8 mouse cellular contexts compared by ENCODE assay signal in genomic region chr16:77014321-77015211, GRCm38 (mm10). TPM values are rescaled to one million over a fixed set of nuclear protein-coding genes. Genes with fewer than 3 reads are reported as not detected.
DNase-seq lines count a peak whose midpoint lies in the region; ATAC-seq and TF ChIP-seq lines count a peak whose summit lies in the region.

No protein-coding gene starts in this region.

- no peak for TF ChIP-seq POLR2A in ES-Bruce4 (IDR thresholded peaks at IDR 0.05; ENCODE audit: insufficient read depth, low read length)

- TF ChIP-seq EP300 in ES-Bruce4 (IDR thresholded peaks at IDR 0.05; ENCODE audit: insufficient read depth, low read depth, low read length), result no peak

- no peaks in the 10 kb centered on the region for H3K9me3 ChIP-seq in heart, embryonic 12.5 days (replicated peaks)
- H3K9me3 ChIP-seq in ES-Bruce4 (replicated peaks; ENCODE audit: control insufficient read depth, insufficient read depth, low read length, poor library complexity, severe bottlenecking), result no peaks in the 10 kb centered on the region
- no peaks in the 10 kb centered on the region for H3K9me3 ChIP-seq in forebrain, embryonic 13.5 days (replicated peaks)
- no peaks in the 10 kb centered on the region for H3K9me3 ChIP-seq in liver, embryonic 13.5 days (replicated peaks)

- H3K9ac ChIP-seq in heart, embryonic 12.5 days, result peak overlapping the region; percentile 97
- peak overlapping the region; percentile 86 for H3K9ac ChIP-seq in ES-Bruce4 (ENCODE audit: low read depth, poor library complexity, severe bottlenecking)
- H3K9ac ChIP-seq in forebrain, embryonic 13.5 days, result peak overlapping the region; percentile 86
- peak overlapping the region; percentile 99 for H3K9ac ChIP-seq in liver, embryonic 13.5 days

- no peak for DNase-seq in heart, postnatal 4 days
- no peak for DNase-seq in liver, embryonic 13.5 days
- DNase-seq in T-cell, adult 2 months (ENCODE audit: low spot score), result no peak
- DNase-seq in left cerebral cortex, postnatal 4 days, result no peak
- DNase-seq in gastrocnemius, postnatal 10 days, result no peak

- no peak for ATAC-seq in heart, embryonic 12.5 days (ENCODE audit: insufficient number of reproducible peaks, low FRiP score)
- no peak for ATAC-seq in forebrain, embryonic 13.5 days
- no peak for ATAC-seq in liver, embryonic 13.5 days (ENCODE audit: low read depth)

- peak overlapping the region; percentile 95 for H3K27ac ChIP-seq in heart, embryonic 12.5 days (ENCODE audit: poor library complexity, severe bottlenecking)
- H3K27ac ChIP-seq in ES-Bruce4 (ENCODE audit: insufficient read depth, low read length), result no peak overlapping the region
- H3K27ac ChIP-seq in forebrain, embryonic 13.5 days, result peak overlapping the region; percentile 74; the same call in 1 of the 2 replicates
- peak overlapping the region; percentile 95 for H3K27ac ChIP-seq in liver, embryonic 13.5 days

- 3% methylated on average over 17 of the region's 17 CpGs for WGBS in heart, embryonic 12.5 days
- 3% methylated on average over 17 of the region's 17 CpGs for WGBS in forebrain, embryonic 13.5 days
- 2% methylated on average over 17 of the region's 17 CpGs for WGBS in liver, embryonic 13.5 days (ENCODE audit: insufficient replicate concordance)

- no peak for TF ChIP-seq CTCF in ES-Bruce4 (IDR thresholded peaks at IDR 0.05; ENCODE audit: low read depth, low read length)

- peak overlapping the region; percentile 92 for H3K4me3 ChIP-seq in heart, embryonic 12.5 days
- H3K4me3 ChIP-seq in ES-Bruce4 (ENCODE audit: low read depth, low read length), result peak overlapping the region; percentile 71
- peak overlapping the region; percentile 83 for H3K4me3 ChIP-seq in forebrain, embryonic 13.5 days
- peak overlapping the region; percentile 96 for H3K4me3 ChIP-seq in liver, embryonic 13.5 days (replicated peaks)

- intact Hi-C loops in left cerebral cortex, postnatal 4 days (cut with DNase I), result loop anchor here (10.0 kb wide), 1 partner anchor 110 kb away; no protein-coding TSS in a partner anchor

- no peaks in the 10 kb centered on the region for H3K27me3 ChIP-seq in heart, embryonic 12.5 days (replicated peaks)
- no peaks in the 10 kb centered on the region; the same call in 1 of the 2 replicates for H3K27me3 ChIP-seq in ES-Bruce4 (ENCODE audit: control insufficient read depth, insufficient read depth, low read length, poor library complexity, severe bottlenecking)
- no peaks in the 10 kb centered on the region for H3K27me3 ChIP-seq in forebrain, embryonic 13.5 days
- H3K27me3 ChIP-seq in liver, embryonic 13.5 days, result no peaks in the 10 kb centered on the region

- H3K4me2 ChIP-seq in heart, embryonic 12.5 days, result peak overlapping the region; percentile 86
- H3K4me2 ChIP-seq in forebrain, embryonic 13.5 days, result peak overlapping the region; percentile 76
- H3K4me2 ChIP-seq in liver, embryonic 13.5 days, result peak overlapping the region; percentile 75

- peaks cover 21% of the 10 kb centered on the region for H3K4me1 ChIP-seq in heart, embryonic 12.5 days (replicated peaks)
- no peaks in the 10 kb centered on the region for H3K4me1 ChIP-seq in ES-Bruce4 (ENCODE audit: control insufficient read depth, insufficient read depth, low read length)
- peaks cover 29% of the 10 kb centered on the region for H3K4me1 ChIP-seq in forebrain, embryonic 13.5 days
- H3K4me1 ChIP-seq in liver, embryonic 13.5 days (replicated peaks), result peaks cover 31% of the 10 kb centered on the region

- no peaks in the 10 kb centered on the region for H3K36me3 ChIP-seq in heart, embryonic 12.5 days
- H3K36me3 ChIP-seq in ES-Bruce4 (ENCODE audit: control insufficient read depth, insufficient read depth, low read length, poor library complexity, severe bottlenecking), result no peaks in the 10 kb centered on the region
- no peaks in the 10 kb centered on the region for H3K36me3 ChIP-seq in forebrain, embryonic 13.5 days (ENCODE audit: poor library complexity, severe bottlenecking)
- H3K36me3 ChIP-seq in liver, embryonic 13.5 days, result peaks cover 7% of the 10 kb centered on the region

RNA-seq across cellular contexts. Expression of gene Usp25, which starts 1.1 kb away (rescaled TPM):
- polyA plus RNA-seq in heart, embryonic 12.5 days (2016; fragmentation: Nextera tagmentation; extraction: Ambion mirVana), result 29.9 and 31.0 TPM in 2 replicates
- 10 to 100 TPM; 76.5 to 78.1 TPM for total RNA-seq in heart, postnatal 4 days (2021)
- polyA plus RNA-seq in ES-Bruce4 (2011; ENCODE audit: insufficient read depth, insufficient read length, low read depth, missing spikeins), result 22.6 and 24.4 TPM in 2 replicates
- 11.4 and 12.2 TPM in 2 replicates for polyA plus RNA-seq in forebrain, embryonic 13.5 days (2015; fragmentation: Nextera tagmentation; extraction: Ambion mirVana)
- 37.1 and 42.3 TPM in 2 replicates for polyA plus RNA-seq in liver, embryonic 13.5 days (2015; fragmentation: Nextera tagmentation; extraction: Ambion mirVana)
- total RNA-seq in left cerebral cortex, postnatal 4 days (2021), result 10 to 100 TPM; 20.3 to 23.5 TPM
- total RNA-seq in gastrocnemius, postnatal 10 days (2021), result 10 to 100 TPM; 76.4 to 78.0 TPM
